Mouse (Mus musculus) thymus, postnatal 10 days (tissue): Measurements from ENCODE around the gene Eftud2.

ENCODE experiments used
- DNase-seq, 2 experiments: peaks; one replicate each; pipeline ENCODE4 v3.0.0; 2021; ENCODE audit warnings: low spot score in 2 of 2

Gene Eftud2

DNA sequence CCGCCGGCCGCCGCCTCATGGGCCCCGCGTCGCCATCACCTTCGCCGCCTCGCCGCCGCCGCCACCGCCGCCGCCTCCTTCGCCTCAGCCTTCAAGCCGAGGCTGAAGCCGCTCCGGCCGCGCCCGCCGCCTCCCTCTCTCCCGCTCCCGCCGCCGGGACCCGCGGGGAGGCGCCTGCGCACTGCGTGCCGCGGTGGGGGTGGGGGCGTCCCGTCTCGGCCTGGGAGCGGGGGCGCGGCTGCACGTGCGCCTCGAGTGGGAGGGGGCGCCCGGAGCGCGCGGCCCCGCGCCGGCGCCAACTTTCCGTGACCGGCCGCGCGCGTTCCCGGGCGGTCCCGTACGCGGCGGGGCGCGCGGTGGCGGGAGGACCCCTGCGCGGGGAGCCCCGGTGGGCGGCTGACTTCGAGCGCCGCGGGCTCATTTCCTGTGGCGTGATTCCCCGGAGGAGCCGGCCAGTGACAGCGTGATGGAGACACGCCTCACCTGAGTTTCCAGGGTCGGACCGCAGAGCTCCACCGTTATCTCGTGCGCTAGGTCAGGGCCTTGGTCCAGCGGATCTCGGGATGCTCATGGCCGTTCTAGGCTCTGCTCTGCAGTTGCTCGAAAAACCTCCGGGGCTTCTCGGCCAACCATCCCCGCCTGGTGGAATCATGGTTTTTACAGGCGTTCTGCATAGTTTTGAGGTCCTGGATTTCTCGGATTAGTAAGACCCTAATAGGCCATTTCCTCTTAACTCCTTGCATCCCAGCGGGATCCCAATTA is 61.6 kb downstream of the Eftud2 start, which contains the start of gene Gjc1:
Gene Gjc1, minus strand, starts transcription at position 680 of the 762 bp plus-strand sequence.
- peak; percentile 11 to 33 for DNase-seq

DNA sequence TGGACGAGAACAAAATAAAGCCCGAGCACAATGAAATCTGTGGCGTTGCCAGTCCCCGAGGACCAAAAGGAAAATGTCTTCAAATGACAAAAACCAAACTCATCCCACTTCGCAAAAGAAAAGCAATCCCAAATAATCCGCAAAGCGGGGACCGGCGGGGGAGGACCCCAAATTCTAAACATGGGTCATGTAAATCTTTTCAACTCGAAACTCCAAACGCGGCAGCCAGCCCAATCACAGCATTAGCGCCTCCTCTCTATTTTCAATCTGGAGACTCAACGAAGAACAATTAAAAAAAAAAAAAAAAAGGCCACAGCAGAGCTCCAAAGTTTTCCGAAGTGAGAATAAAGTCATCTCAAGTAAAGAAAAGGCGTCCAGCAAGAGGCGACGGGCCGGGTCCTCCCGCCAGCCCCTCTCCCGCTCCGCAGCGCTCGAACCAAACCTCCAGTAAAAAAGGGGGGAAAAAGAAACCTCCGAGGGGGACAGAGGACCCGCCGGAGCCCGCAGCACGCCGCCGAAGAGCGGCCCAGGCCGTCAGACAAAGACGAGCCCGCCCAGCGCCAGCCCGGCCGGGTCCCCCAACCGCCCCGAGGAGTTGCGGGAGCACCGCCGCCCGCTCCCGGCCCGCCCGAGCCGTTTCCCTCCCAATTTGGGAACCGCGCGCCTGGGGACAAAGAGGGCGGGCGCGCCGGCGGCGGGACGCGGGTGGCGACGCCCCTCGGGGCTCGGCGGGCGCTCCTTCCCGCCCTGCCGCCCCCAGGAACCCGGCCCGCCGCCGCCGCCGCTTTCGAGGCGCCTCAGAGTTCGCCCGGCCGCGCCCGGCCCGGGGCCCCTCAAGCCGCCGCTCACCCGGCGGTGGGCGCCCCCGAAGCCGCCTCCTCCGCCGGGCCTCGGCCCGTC is 62.4 kb downstream of the Eftud2 start:
- DNase-seq = peak in 1 of 2 experiments; percentile 13

DNA sequence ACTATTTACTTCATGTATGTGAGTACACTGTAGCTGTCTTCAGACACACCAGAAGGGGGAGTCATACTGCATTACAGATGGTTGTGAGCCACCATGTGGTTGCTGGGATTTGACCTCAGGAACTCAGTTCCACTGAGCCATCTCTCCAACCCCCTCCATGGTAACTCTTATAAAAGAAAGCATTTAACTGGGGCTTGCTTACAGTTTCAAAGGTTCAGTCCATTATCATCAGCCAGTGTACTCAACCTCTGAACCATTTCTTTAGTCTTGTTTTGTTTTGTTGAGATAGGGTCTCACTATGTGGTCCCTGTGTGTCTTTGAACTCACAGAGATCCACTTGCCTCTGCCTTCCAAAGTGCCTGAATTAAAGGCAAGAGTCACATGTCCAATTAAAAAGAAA is 65.9 kb downstream of the Eftud2 start:
- DNase-seq = no peak

GRCm38 (mm10) chr11:102810721-102811485 is 69.9 kb downstream of the Eftud2 start:
- no peak for DNase-seq

- DNase-seq = no peak
Observed at GRCm38 (mm10) chr11:102808246-102808645, 72.5 kb downstream of the Eftud2 start.

DNA sequence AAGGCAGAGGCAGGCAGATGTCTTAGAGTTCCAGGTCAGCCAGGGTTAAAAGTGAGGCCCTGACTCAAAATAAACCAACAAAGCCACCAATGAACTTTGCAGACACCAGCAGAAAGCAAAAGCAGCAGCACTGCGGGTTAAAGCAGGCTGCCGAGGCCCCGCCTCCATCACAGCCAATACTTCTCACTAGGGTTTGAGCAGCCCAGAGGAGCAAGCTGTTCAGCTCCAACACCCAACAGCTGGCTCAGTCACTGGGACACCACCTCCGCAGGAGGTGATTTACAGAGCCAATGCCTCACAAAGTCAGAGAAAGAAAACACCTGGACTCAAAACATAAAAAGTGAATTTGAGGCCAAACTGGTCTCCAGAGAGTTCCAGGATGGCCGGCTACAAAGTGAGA is 77.3 kb downstream of the Eftud2 start:
- DNase-seq = no peak

- no peak for DNase-seq
Observed at GRCm38 (mm10) chr11:102794157-102794556, 86.6 kb downstream of the Eftud2 start.

GRCm38 (mm10) chr11:102791682-102792445 is 88.9 kb downstream of the Eftud2 start:
- no peak for DNase-seq
